Mouse (Mus musculus): Measurements from ENCODE around the gene Cul5. TPM values are rescaled to one million over a fixed set of nuclear protein-coding genes. Genes with fewer than 3 reads are reported as not detected.

Gene Cul5
- polyA plus RNA-seq (2014; fragmentation: Nextera tagmentation; extraction: Ambion mirVana) = 59.7 and 71.3 TPM in 2 replicates

- Histone ChIP-seq H3K27me3 (ENCODE audit: control insufficient read depth, insufficient read depth, low read length) (no peaks in the 10 kb centered on the region), H3K9me3 (ENCODE audit: control insufficient read depth, low read length) (no peaks in the 10 kb centered on the region), H3K4me1 (ENCODE audit: control insufficient read depth, insufficient read depth, low read length) (peaks cover 14% of the 10 kb centered on the region), H3K4me3 (ENCODE audit: low read depth, low read length) (no peak within 1 kb of the TSS), H3K27ac (ENCODE audit: low read depth, low read length) (no peak within 1 kb of the TSS), H3K9ac (replicated peaks; ENCODE audit: low read depth, low read length) (no peak within 1 kb of the TSS), H3K4me2 (ENCODE audit: low read depth, low read length) (no peak within 1 kb of the TSS), H3K36me3 (ENCODE audit: control insufficient read depth, insufficient read depth, low read length) (no peaks in the 10 kb centered on the region)
- ATAC-seq (ENCODE audit: low read depth) = no peak
- 52% methylated on average over 5 of the region's 5 CpGs for WGBS
Measured at GRCm38 (mm10) chr9:53669680-53670219, at the start of gene Cul5. Cul5 (minus strand) TSS chr9:53670014.

DNA sequence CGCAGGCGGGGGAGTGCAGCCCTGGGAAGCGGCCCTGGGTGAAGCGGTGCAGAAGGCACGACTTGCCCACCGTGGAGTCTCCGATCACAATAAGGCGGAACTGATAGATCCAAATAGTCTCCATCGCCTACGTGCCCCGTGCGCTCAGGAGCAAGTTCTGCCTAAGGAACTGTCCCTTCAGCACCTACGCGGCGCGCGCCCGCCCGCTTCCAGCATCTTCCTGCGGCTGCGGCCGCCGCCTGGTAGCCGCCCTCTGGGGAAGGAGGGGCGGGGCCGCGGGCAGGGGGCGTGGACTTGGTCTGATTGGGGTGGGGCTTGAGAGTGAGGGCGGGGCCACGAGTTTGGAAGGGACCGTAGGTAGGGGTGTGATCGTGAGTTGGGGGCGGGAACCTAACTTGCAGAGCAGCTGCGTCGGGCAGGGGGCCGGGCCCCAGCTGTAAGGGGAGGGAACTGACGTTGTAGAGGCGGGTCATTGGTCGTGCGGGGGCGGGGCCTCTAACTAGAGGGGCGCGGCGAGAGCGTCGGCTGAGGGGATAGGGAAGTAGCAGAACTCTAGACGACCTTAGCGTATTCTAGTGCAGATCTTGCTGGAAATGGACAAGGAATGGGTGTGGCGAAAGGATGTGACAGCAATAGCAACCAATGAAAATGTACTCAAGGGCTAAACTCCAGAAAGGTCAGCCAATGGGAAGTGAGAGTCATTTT, 36.3 kb upstream of the Cul5 start, which contains the start of gene Rab39:
TSS of gene Rab39 (minus strand) at position 241 of the 705 bp plus-strand sequence.
- ATAC-seq (ENCODE audit: low read depth) = peak; percentile 96
- WGBS = 1% methylated on average over 45 of the region's 49 CpGs
- H3K9ac ChIP-seq (replicated peaks; ENCODE audit: low read depth, low read length) = peak within 1 kb of the TSS; percentile 62
- H3K4me3 ChIP-seq (ENCODE audit: low read depth, low read length) = peak within 1 kb of the TSS; percentile 63
- no peaks in the 10 kb centered on the region for H3K27me3 ChIP-seq (ENCODE audit: control insufficient read depth, insufficient read depth, low read length)
- no peaks in the 10 kb centered on the region for H3K36me3 ChIP-seq (ENCODE audit: control insufficient read depth, insufficient read depth, low read length)
- peak within 1 kb of the TSS; percentile 77 for H3K4me2 ChIP-seq (ENCODE audit: low read depth, low read length)
- 0 out of 2 replicates have a peak, but pooled peaks cover 3% of the 10 kb centered on the region for H3K4me1 ChIP-seq (ENCODE audit: control insufficient read depth, insufficient read depth, low read length)
- peak within 1 kb of the TSS; percentile 57 for H3K27ac ChIP-seq (ENCODE audit: low read depth, low read length)
- H3K9me3 ChIP-seq (ENCODE audit: control insufficient read depth, low read length) = no peaks in the 10 kb centered on the region

- Histone ChIP-seq H3K27ac (ENCODE audit: low read depth, low read length) (peak overlapping the region; percentile 57), H3K4me1 (ENCODE audit: control insufficient read depth, insufficient read depth, low read length) (0 out of 2 replicates have a peak, but pooled peaks cover 3% of the 10 kb centered on the region), H3K9ac (replicated peaks; ENCODE audit: low read depth, low read length) (peak overlapping the region; percentile 62), H3K4me2 (ENCODE audit: low read depth, low read length) (peak overlapping the region; percentile 77), H3K4me3 (ENCODE audit: low read depth, low read length) (peak overlapping the region; percentile 63), H3K27me3 (ENCODE audit: control insufficient read depth, insufficient read depth, low read length) (no peaks in the 10 kb centered on the region), H3K9me3 (ENCODE audit: control insufficient read depth, low read length) (no peaks in the 10 kb centered on the region), H3K36me3 (ENCODE audit: control insufficient read depth, insufficient read depth, low read length) (no peaks in the 10 kb centered on the region)
- WGBS = 0% methylated on average over 25 of the region's 28 CpGs
- peak; percentile 33 for ATAC-seq (ENCODE audit: low read depth)
Measured at GRCm38 (mm10) chr9:53705491-53705991, 35.7 kb upstream of the Cul5 start.

- no peaks in the 10 kb centered on the region for H3K36me3 ChIP-seq (ENCODE audit: control insufficient read depth, insufficient read depth, low read length)
- ATAC-seq (ENCODE audit: low read depth) = no peak
- 0 out of 2 replicates have a peak, but pooled peaks cover 3% of the 10 kb centered on the region for H3K4me1 ChIP-seq (ENCODE audit: control insufficient read depth, insufficient read depth, low read length)
- H3K4me2 ChIP-seq (ENCODE audit: low read depth, low read length) = no peak overlapping the region
- H3K27ac ChIP-seq (ENCODE audit: low read depth, low read length) = no peak overlapping the region
- no peak overlapping the region for H3K9ac ChIP-seq (replicated peaks; ENCODE audit: low read depth, low read length)
- no peak overlapping the region for H3K4me3 ChIP-seq (ENCODE audit: low read depth, low read length)
- no peaks in the 10 kb centered on the region for H3K9me3 ChIP-seq (ENCODE audit: control insufficient read depth, low read length)
- 95% methylated on average over 1 of the region's 1 CpGs for WGBS
- H3K27me3 ChIP-seq (ENCODE audit: control insufficient read depth, insufficient read depth, low read length) = no peaks in the 10 kb centered on the region
Measured at GRCm38 (mm10) chr9:53702991-53703390, 33.2 kb upstream of the Cul5 start.

- H3K36me3 ChIP-seq (ENCODE audit: control insufficient read depth, insufficient read depth, low read length) = no peaks in the 10 kb centered on the region
- H3K9me3 ChIP-seq (ENCODE audit: control insufficient read depth, low read length) = no peaks in the 10 kb centered on the region
- H3K27ac ChIP-seq (ENCODE audit: low read depth, low read length) = no peak overlapping the region
- no peak for ATAC-seq (ENCODE audit: low read depth)
- H3K4me2 ChIP-seq (ENCODE audit: low read depth, low read length) = no peak overlapping the region
- H3K27me3 ChIP-seq (ENCODE audit: control insufficient read depth, insufficient read depth, low read length) = no peaks in the 10 kb centered on the region
- 82% methylated on average over 4 of the region's 4 CpGs for WGBS
- no peaks in the 10 kb centered on the region for H3K4me1 ChIP-seq (ENCODE audit: control insufficient read depth, insufficient read depth, low read length)
- H3K9ac ChIP-seq (replicated peaks; ENCODE audit: low read depth, low read length) = no peak overlapping the region
- H3K4me3 ChIP-seq (ENCODE audit: low read depth, low read length) = no peak overlapping the region
Measured at GRCm38 (mm10) chr9:53700496-53700895, 30.7 kb upstream of the Cul5 start.

DNA sequence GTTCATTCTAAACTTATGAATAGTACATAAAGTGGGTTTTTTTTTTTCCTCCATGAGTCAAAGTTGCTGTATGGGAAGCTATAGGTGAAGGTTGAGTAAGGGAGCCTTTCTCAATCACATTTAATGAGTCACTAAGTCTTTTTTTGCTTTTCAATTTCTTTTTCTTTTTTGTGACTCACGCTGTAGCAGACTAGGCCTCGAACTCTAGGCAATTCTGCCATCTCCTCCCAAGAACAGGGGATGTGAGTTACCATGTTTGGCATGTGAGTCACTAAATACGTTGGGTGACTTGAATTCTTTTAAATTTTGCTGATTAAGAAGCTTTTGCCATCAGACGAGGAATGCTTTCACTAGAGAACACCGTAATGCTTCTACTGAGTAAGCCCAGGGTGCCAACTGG, 26.0 kb upstream of the Cul5 start:
- no peaks in the 10 kb centered on the region for H3K4me1 ChIP-seq (ENCODE audit: control insufficient read depth, insufficient read depth, low read length)
- no peak for ATAC-seq (ENCODE audit: low read depth)
- no peak overlapping the region for H3K4me2 ChIP-seq (ENCODE audit: low read depth, low read length)
- H3K36me3 ChIP-seq (ENCODE audit: control insufficient read depth, insufficient read depth, low read length) = no peaks in the 10 kb centered on the region
- H3K9me3 ChIP-seq (ENCODE audit: control insufficient read depth, low read length) = no peaks in the 10 kb centered on the region
- no peaks in the 10 kb centered on the region for H3K27me3 ChIP-seq (ENCODE audit: control insufficient read depth, insufficient read depth, low read length)
- no peak overlapping the region for H3K27ac ChIP-seq (ENCODE audit: low read depth, low read length)
- no peak overlapping the region for H3K4me3 ChIP-seq (ENCODE audit: low read depth, low read length)
- no peak overlapping the region for H3K9ac ChIP-seq (replicated peaks; ENCODE audit: low read depth, low read length)
- 89% methylated on average over 5 of the region's 5 CpGs for WGBS

DNA sequence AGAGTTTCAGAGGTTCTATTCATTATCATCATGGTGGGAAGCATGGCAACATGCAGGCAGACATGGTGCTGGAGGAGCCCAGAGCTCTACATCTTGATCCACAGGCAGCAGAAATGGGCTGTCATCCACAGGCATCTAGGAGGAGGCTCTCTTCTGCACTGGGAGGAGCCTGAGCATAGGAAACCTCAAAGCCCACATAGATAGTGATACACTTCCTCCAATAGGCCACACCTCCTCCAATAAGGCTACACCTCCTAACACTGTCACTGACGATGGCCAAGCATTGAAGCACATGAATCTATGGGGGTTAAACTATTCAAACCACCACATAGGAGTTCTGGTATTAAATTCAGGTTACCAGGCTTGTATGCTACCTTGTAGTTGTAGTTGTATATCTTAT, 23.9 kb upstream of the Cul5 start:
- ATAC-seq (ENCODE audit: low read depth) = no peak
- H3K27me3 ChIP-seq (ENCODE audit: control insufficient read depth, insufficient read depth, low read length) = no peaks in the 10 kb centered on the region
- H3K4me2 ChIP-seq (ENCODE audit: low read depth, low read length) = no peak overlapping the region
- no peak overlapping the region for H3K4me3 ChIP-seq (ENCODE audit: low read depth, low read length)
- H3K36me3 ChIP-seq (ENCODE audit: control insufficient read depth, insufficient read depth, low read length) = no peaks in the 10 kb centered on the region
- no peak overlapping the region for H3K9ac ChIP-seq (replicated peaks; ENCODE audit: low read depth, low read length)
- H3K27ac ChIP-seq (ENCODE audit: low read depth, low read length) = no peak overlapping the region
- no peaks in the 10 kb centered on the region for H3K4me1 ChIP-seq (ENCODE audit: control insufficient read depth, insufficient read depth, low read length)
- no peaks in the 10 kb centered on the region for H3K9me3 ChIP-seq (ENCODE audit: control insufficient read depth, low read length)
- 78% methylated on average over 1 of the region's 1 CpGs for WGBS

DNA sequence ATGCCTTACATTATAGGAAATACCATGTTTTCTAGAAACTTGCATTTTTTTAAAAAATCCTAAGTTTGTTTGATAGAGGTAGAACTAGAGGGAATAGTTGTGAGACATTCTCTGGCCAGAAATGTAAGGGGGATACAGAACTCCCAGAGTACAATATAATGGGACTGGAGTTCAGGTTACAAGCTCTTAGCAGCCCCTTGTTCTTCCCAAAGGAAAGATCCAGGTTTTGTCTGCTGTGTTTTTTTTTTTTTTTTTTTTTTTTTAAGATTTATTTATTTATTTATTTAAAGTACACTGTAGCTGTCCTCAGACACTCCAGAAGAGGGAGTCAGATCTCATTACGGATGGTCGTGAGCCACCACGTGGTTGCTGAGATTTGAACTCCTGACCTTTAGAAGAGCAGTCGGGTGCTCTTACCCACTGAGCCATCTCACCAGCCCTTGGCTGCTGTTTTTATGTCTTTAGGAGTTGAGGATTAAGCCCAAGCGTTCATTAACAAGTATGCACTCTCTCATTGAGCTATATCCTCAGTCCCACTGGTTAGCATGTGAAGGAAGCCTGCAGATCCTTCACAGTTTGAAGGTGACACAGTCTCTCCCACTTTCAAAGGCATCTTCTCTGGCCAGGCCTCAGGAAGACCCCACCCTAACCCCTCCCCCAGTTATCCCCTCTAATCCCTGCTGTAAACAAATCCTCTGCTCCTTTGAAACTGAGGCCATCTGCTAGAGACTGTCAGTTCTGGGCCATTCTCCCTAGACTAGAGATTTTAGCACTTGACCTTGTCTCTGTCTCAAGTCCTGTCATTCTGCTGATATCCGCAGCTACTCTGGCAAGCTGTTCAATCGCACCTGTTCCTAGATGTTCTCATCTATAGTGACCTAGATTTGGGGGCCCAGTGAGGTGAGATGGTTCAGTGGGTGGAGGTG, 22.2 kb upstream of the Cul5 start:
- ATAC-seq (ENCODE audit: low read depth) = no peak
- no peaks in the 10 kb centered on the region for H3K9me3 ChIP-seq (ENCODE audit: control insufficient read depth, low read length)
- H3K4me2 ChIP-seq (ENCODE audit: low read depth, low read length) = no peak overlapping the region
- H3K4me1 ChIP-seq (ENCODE audit: control insufficient read depth, insufficient read depth, low read length) = no peaks in the 10 kb centered on the region
- 56% methylated on average over 7 of the region's 7 CpGs for WGBS
- no peak overlapping the region for H3K4me3 ChIP-seq (ENCODE audit: low read depth, low read length)
- no peak overlapping the region for H3K9ac ChIP-seq (replicated peaks; ENCODE audit: low read depth, low read length)
- no peak overlapping the region for H3K27ac ChIP-seq (ENCODE audit: low read depth, low read length)
- no peaks in the 10 kb centered on the region for H3K36me3 ChIP-seq (ENCODE audit: control insufficient read depth, insufficient read depth, low read length)
- H3K27me3 ChIP-seq (ENCODE audit: control insufficient read depth, insufficient read depth, low read length) = no peaks in the 10 kb centered on the region
